Mouse (Mus musculus) left cerebral cortex, postnatal 4 days (tissue): ENCODE data around the gene Padi2. TPM values are rescaled to one million over a fixed set of nuclear protein-coding genes. Genes with fewer than 3 reads are reported as not detected.

ENCODE experiments used
- DNase-seq: peaks from one replicate; pipeline ENCODE4 v3.0.0-alpha.2; 2022
- intact Hi-C: fragments of 180-260 bp; cut with DNase I; formaldehyde crosslinking; loops from one replicate; pipeline ENCODE4 v1.15.1; 2025
- total RNA-seq, 2 experiments: library from RNA; stranded (reverse); gene quantifications; 2 replicates each; pipeline ENCODE4 v1.2.3; 2021

The Padi2 gene
- total RNA-seq, 2 experiments from 2014 or later: 1.2 TPM

DNA sequence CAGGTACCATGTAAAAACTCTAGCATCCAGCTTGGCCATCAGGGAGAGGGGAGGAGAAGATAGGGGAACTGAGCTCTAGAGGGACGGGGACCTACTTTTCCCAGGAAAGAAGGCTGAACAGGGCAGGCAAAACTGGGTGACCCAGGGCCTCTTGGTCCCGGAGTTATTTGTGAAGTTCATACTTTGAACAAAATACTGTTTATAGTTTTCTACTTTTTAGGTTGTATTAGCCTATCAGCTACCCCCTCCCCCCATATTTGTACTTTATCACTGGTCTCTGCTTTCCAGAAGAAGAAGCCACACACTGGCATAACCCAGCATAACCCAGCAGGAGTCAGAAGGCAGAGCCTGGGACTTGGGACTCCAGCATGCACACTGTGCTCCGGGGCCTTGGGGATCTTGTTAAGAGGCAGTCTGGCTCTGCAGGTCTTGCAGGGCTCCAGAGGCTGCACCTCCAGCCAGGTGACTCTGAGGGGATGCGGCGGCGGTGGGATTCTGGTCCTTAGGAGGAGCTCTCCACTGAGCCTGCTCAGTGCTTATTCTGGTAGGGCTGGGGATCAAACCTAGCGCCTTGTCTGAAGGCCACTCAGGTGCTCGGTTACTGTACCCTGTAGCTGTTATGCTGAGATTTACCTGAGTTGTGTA, 25.0 kb upstream of the Padi2 start:
- intact Hi-C loops: no loop called here
- DNase-seq: no peak

DNA sequence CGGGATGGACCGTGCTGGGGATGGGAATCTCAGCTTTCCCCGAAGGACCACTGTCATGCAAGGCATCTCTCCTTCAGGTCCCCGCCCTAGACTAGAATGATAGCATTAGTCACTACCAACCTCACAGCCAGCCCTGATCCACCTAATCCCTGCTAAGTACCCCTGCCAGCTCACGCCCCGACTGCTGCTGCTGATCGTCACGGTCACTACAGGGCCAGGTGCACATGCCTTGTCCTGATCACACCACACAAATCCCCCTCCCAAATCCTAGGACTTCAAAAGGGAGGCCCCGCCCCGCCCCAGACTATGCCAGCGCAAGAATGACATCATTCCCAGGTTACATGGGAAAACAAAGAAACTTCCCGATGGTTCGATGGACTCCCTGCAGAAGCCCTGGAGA, 24.4 kb upstream of the Padi2 start:
- no peak for DNase-seq
- intact Hi-C loops: no loop called here

DNA sequence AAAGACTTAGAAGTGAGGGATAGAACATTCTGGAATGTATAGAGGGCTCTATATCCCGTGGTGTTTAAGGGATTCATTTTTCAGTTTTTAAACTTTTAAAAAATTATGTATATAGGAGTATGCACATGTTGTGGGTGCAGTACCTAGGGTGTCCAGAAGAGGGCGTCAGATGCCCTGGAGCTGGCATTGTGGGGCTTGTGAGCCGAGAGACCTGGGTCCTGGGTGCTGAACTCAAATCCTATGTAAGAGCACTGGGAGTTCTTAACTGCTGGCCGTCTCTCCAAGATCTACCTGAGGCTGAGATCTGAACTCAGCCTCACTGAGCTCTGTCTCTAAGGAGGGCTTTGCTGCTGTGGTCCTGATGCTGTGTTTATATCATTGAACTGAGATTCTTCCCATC, 23.8 kb upstream of the Padi2 start:
- intact Hi-C loops: no loop called here
- DNase-seq: no peak

DNA sequence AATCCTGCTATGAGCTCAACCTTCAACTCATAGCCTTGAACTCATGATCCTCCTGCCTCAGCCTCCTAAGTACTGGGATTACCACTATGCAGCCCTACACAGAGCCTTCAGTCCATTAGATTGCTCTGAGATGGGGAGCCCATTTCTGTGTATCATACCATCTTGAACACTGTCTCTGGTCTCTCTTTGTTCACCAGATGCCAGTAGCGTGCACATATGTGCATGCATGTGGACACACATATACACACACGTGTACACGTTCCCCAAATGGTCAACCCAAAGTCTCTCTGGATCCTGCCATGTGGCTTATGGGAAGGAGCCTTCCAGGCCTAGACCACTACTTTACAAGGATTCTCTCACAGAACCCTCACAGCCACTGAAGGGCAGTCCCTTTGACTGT, 23.2 kb upstream of the Padi2 start:
- no peak for DNase-seq
- intact Hi-C loops: no loop called here

DNA sequence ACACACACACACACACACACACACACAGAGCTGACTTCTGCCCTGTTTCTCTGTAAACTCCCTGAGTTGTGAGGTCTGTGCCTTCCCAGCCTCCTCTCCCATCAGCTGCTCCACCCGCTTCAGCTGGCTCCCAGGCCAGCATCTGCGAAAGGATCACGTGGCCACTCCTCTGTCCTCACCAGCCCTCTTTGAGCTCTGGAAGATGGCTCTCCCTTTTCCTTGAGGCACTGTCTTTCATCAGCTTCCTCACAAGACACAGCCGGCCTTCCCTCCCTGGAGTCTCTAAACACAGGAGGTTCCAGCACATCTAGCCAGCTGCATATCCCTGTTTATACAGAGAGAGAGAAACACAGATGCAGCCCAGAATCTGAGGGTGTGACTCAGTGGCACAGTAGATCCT, 22.3 kb upstream of the Padi2 start:
- intact Hi-C loops: no loop called here
- no peak for DNase-seq

DNA sequence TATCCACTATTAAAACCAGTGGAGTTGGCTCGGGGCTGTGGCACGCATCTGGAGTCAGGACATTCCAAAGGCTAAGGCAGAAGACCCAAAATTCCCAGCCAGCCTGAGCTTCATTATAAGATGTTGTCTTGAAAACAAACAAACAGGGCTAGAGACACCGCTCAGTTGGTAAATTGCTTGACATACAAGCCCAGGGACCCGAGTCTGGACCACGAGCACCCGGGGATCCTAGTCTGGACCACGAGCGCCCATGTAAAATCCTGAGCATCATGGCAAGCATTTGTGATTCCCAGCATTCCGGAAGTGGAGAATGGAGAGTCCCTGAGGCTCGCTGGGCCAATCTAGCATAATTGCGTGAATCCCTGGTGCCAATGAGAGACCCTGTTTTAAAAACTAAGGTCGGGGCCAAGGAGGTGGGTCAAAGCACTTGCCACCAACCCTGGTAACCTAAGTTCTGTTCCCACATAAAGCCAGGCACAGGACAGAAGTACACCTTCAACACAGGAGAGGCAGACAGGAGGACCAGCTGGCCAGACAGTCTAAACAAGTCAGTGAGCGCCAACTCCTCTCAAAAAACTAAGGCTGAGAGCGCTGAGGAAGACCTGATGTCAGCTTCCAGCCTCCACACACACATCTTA, 14.5 kb upstream of the Padi2 start:
- DNase-seq: no peak
- intact Hi-C loops: no loop called here

DNA sequence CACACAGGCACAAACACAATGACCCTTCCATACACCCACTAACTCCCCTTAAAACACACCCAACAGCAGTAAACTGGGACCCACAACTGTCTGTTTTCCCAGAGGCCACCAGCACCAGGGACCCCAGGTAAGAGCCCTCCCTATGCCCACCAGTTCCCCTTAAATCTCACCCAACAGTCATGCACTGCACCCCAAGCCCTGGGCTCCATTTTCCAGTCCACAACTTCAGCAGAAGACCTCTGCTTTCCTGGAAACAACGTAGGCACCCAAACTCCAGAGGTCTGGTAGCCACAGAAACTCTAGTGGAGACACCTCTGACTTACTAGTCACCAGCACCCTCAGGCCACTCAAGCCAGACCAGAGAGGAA, 14.0 kb upstream of the Padi2 start:
- no peak for DNase-seq

DNA sequence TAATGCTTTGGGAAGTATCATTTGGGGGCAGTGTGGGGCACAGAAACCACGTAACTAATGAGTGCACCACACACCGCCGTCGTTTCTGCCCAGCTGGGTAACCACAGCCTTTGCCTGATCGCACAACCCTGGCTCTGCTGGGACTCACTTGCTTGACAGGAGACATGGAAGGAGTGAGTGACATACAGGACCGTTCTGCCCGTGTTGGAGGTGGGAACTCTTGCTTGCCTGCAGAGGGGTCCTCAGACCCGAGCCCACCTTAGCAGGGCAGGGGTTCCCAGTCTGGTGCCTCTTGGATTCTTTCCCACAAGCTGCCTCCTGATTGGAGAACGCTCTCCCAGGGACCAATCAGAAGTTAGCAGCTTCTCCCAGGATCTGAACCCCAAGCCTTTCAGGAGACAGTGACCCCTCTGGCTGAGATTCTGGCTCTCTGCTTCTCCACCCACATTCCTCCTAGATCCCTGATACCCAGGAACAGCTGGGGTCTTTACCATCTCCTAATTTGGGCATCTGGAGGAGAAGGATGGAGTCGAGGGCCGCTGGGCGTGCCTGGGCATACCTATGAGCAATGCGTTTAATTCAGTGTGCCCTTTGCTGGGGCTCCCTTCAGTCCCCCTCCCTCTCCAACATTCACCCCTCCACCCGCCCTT, 1.2 kb upstream of the Padi2 start:
- DNase-seq: no peak
- intact Hi-C loops: loop anchor here (5.0 kb wide), 2 partner anchors 83 to 183 kb away; no protein-coding TSS in a partner anchor

More for the DNA sequence above, 14.0 kb upstream of the Padi2 start:
- intact Hi-C loops: no loop called here

DNA sequence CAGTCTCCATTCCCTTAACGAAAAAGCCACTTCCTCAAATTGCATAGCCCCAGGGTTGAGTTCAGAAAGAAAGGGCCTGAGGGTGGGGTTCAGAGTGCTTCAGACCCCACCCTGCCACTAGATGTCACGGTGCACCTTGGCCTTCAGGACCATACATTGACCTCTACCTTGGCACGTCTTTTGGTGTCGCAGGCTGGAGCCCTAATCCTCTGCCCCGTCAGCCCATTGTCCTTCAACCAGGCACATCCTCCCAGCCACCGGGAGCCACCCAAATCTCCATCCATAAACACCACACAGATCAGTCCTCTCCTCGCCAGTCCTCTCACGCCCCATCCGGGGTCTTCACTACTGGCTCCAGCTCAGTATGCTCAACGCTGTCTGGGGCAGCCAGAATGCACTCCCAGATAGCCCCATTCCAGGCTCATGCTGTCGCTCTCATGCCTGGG, 695 bp upstream of the Padi2 start:
- DNase-seq: no peak
- intact Hi-C loops: no loop called here

DNA sequence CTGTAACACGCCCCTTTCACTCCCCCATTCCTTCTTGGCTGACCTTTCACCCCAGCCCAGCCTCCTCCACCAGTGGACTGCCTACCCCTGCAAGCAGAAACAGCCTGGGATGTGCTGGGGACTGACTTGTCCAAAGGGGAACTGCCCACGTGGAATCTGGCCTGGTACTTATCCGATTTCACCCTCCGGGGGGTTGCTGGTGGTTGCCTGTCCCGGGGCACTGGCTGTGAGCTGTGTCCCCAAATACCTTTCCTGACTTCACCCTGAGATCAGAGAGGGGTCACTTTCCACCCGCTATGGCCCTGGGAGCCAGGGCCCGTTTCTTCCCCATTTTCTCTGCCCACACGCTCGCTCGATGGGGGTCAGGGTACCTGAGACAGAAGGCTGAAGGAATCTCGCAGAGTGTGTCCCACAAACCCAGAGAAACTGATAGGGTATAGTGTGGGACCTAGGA, 710 bp downstream of the Padi2 start:
- intact Hi-C loops: no loop called here
- DNase-seq: no peak

DNA sequence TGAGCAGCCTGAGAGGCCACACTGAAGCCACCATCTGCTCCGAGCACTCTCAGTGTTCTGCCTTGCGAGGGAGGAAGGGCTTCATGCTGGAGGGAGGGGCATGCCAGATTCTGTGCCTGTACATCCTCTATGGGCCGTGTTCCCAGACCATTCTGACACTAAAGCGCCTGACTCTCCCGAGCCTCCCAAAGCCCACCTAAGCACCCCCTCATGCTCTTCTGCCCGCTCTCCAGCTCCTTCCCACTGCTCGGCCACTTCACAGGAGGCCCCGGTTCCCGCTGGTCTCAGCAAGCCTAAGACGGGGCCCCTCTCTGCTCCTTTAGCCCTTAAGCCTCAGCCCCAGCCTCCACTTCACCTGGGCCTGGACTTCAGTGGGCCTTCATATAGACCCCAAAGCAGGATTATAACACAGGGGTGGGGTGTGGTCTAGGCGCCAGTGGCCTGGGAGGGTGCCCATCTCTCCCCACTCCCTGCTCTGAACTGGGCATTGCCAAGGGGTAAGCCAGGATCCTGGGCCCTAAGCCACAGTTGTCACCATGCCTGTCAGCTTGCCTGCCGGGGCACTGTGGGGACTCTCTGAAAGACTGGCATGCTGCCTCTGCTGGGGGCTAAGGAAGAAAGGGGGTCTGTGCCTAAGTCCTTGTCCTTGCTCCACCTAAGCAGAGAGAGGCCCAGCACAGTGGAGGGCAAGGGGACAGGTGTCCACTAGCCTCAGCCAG, 1.3 kb downstream of the Padi2 start:
- DNase-seq: no peak
- intact Hi-C loops: no loop called here

DNA sequence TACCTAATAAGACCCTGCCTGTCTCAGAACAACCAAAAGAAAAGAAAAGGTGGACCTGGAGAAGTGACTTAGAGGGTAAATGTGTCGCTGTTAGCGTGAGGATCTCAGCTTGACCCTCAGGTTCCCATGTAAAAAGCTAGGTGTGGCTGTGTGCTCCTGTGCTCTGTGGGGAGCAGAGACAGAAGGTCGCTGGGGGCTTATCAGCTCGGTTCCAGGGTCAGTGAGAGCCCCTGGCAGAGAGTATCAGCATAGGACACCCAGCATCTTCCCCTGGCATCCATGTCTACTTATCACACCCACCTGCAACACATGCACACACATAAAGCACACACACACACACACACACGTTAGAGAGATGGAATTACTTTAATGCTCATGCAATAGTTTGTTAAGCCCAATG, 2.5 kb downstream of the Padi2 start:
- DNase-seq: no peak
- intact Hi-C loops: no loop called here

DNA sequence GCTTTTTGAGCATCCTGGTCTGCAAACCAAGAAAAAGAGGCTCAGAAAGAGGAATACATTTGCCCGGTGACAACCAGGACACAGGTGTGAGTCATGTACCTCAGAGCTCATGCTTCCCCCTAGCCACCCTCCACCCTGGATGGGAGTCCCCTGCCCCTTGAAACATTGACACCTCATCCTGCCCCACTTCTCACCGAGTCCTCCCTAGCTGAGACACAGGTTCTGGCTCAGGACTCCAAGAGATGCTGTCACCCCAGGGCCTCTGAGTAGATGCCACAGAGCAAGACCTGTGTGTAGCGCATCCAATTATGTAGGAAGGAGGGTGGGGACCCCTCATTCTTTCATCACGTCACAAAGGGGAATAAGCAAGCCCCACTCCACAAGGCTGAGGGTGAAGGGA, 3.4 kb downstream of the Padi2 start:
- intact Hi-C loops: no loop called here
- no peak for DNase-seq

DNA sequence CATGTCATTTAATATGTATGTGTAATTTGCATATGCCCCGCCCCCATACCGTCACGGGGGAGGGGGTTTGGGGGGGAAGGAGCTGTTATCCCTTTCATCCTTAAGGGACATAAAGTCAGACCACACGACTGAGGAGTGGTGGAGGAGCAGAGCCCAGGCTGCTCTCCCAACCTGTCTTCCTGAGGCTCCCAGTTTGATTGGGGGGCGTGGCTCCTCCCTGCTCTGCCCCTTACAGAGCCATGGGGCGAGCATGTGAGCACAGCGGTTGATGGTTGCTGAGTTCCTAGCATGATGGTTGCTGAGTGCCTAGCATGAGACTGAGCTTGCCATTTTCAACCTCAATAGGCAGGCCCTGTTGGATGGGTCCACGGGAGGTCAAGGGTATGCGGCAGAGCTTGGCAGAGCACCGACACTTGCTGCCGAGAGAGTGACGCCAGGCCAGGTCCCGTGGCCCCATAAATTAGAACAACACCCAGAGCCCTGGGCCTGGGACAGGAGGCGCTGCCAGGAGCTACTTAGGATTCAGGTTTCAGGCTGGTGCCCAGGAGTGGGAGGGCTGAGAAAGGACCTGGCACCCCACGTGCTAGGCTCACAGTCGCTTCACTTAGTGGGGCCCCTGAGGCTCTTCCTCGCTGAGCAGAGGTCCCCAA, 4.6 kb downstream of the Padi2 start:
- intact Hi-C loops: no loop called here
- no peak for DNase-seq

DNA sequence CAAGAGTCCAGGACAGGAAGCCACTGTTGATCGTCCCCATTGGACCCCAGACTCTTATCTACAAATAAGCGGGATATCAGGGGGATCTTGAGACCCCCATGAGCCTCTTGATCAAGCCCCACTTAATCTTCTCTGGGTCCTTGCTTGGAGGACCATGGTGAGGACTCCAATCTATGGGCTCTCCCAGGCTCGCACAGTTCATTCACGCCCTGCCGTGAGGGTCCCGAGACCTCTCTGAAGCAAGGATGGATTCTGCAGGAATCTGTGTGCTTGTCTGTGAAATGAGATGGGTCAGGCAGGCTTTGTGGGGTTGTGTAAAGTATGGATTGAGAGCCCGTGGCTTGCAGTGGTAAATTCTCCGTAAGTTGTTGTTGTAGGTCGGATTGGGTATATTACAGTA, 5.3 kb downstream of the Padi2 start:
- DNase-seq: no peak
- intact Hi-C loops: no loop called here

DNA sequence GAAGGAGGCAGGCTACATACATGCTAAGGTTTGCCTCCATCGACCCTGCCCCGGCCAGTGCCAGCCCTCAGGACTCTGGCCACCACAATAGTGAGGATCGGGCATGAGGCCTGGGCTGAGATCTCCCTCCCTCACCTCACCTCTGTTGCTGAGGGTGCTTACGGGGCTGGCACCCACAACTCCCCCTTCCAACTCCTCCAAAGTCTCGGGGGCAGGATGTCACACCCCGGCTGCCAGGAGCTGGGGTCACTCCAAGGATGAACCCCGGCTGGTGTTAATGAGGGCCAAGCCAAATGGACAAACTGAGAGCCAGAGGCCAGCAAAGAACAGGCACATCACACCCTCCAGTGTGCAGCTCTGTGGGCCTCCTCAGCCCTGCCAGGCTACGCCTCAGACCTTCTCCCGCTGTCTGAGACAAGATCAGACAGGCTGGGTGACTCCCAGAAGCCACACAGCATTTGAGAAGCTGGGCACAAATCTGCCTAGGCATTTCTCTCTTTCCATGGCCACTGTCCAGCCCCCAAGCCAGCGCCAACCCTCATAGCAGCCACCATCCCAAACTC, 6.2 kb downstream of the Padi2 start:
- intact Hi-C loops: no loop called here
- no peak for DNase-seq

DNA sequence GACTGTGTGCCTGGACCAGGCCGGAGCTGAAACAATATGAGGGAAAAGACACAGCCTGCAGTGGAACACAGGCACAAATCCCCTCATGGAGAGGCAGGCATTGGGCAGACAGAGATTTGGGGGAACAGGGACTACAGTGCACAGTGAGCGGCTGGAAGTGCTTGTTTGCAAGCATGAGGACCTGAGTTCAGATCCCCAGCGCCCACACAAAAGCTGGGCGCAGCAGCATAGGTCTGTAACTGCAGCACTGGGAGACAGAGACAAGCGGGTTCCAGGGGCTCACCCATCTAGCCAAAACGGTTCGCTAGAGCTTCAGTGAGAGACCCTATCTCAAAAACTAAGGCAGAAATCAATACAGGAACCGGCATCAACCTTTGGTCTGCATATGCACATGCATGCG, 7.4 kb downstream of the Padi2 start:
- intact Hi-C loops: no loop called here
- no peak for DNase-seq

DNA sequence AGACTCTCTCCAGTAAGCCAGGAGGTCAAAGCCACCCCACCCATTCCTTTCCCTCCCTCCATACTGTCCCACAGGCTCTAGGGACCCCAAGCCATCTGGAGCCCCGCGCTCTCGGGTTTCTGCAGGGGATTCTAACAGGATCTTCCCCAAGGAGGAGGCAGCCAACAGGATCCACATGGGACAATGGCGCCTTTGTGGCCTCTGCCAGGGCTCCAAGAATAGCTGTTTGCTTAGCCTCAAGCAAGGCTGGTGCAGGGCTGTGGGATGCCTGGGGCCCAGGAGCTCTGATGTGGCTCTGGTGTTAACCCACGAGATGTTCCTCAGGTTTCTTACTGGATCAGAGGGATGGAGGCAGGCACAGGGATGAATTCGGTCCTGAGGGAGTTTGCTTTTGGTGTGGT, 8.6 kb downstream of the Padi2 start:
- intact Hi-C loops: no loop called here
- DNase-seq: peak; percentile 37

DNA sequence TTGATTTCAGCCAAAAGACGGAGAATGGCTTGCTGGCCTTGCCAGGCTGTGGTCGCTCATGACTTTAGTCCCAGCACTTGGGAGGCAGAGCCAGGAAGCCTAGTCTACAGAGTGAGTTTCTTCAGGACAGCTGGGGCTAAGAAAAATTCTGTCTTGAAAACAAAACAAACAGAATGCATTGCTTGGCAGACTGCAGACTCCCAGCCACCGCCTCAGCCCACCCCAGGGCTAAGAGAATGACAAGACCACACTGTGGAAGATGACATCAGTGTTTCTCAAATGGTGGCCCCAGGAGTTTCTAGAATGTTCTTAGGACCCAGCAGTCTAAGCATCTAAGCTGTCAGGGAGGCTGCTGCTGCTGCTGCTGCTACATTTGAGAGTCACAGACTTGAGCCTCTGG, 9.1 kb downstream of the Padi2 start:
- DNase-seq: no peak
- intact Hi-C loops: no loop called here

DNA sequence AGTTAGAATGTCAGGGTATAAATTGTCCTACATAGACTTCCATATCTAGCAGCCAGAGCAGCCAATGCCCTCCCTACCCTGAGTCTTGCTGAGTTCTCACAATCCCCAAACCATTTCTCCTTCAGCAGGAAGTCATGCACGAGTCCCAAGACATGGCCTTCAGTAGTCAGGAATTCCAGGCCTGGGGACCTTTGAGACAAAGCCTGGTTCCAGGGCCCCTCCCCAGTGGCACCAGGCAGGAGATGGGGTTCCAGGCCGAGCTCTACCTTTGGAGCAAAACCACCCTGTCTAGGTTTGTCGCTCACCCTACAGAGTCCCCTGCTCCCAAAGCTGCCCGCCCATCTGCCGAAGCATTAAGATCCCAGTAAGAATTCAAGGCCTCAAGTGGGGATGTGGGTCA, 10.2 kb downstream of the Padi2 start:
- intact Hi-C loops: no loop called here
- DNase-seq: no peak

DNA sequence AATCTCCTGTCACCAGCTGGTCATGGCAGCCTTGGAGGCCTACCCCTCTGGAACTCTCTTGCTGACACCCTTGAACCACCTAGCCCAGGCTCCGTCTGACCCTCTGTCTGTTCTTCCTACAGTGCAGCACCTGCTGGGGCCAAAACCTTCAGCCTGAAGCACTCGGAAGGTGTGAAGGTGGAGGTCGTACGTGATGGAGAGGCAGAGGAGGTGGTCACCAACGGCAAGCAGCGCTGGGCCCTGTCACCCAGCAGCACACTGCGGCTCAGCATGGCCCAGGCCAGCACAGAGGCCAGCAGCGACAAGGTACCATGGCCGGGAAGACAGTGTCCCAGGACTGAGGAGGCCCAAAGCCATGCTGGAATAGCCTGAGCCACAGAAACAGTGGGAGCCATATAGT, 11.3 kb downstream of the Padi2 start:
- DNase-seq: no peak
- intact Hi-C loops: no loop called here
